Mouse (Mus musculus) bone marrow macrophage, adult 2 months (primary cell): ENCODE data around the gene Fbxo47.

ENCODE experiments used
- CTCF ChIP-seq: IDR thresholded peaks from 2 replicates; pipeline ENCODE4 v1.5.1; 2012; ENCODE audit warnings: low read depth, mild to moderate bottlenecking, low read length, moderate library complexity
- POLR2A ChIP-seq: IDR thresholded peaks from 2 replicates; pipeline ENCODE4 v1.6.1; 2012; ENCODE audit warnings: mild to moderate bottlenecking, low read depth, low read length, borderline replicate concordance

DNA sequence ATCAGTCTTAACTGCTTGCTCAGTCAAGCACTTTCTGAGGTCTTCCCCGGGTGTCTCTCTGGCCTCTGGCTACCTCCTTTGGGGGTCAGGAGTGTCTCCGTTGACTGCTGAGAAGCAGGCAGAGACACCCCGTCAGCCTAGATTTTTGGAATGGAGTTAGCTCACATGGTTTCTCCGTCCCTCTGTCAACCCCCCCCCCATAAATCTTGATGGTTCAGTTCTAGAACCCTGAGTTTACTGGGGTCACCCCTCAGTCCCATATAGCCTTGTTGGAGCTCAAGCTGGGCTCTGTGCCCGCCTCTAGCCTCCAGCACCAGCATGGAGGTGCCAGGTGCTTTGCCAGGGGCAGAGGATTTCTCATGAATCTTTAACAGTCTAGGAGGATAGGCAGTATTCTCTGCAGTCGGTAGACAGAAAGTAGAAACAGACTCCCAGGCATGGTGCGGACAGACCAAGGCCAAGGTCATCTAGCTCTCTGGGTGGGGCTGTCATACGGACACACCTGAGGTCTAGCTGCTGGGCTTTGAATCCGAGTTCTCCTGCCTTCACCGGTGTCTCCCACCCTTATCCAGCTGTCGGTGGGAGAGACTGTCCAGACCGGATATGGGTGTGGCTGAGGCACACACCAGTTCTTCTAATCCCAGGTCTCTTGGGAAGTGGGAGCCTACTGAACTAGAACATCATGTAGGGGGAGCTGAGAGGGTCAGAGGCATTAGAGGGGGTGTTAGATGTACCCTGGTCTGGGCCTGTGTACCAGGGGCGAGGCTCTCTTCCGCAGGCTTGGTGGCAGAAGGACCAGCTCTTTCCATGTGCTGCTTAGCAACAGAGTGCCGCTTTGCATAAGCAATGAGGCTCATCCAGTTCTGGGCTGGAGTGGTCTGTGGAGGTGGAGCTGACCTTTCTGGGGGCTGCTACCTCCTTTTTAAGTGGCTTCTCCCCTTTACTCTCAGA, 78.0 kb downstream of the Fbxo47 start:
- TF ChIP-seq POLR2A (no peak), CTCF (no peak)
